Comparison of ENCODE assay signal across 8 mouse cellular contexts in genomic region chr10:43478751-43479435, GRCm38 (mm10). TPM values are rescaled to one million over a fixed set of nuclear protein-coding genes. Genes with fewer than 3 reads are reported as not detected.
A peak's percentile ranks its signal among the peaks of the same experiment; 100 is the strongest.
DNase-seq lines count a peak whose midpoint lies in the region; ATAC-seq and TF ChIP-seq lines count a peak whose summit lies in the region.

Gene Bend3 (plus strand): TSS chr10:43478831.

- peaks cover 41% of the 10 kb centered on the region for H3K79me2 ChIP-seq in C2C12 (ENCODE audit: control insufficient read depth, insufficient read depth)

- peak within 1 kb of the TSS; percentile 88 for H3K27ac ChIP-seq in embryonic fibroblast, embryonic 13.5 days (ENCODE audit: insufficient read depth, low read length)
- H3K27ac ChIP-seq in heart, embryonic 15.5 days = peak within 1 kb of the TSS; percentile 98
- peak within 1 kb of the TSS; percentile 85 for H3K27ac ChIP-seq in liver, embryonic 16.5 days (ENCODE audit: low read length)
- H3K27ac ChIP-seq in neural tube, embryonic 14.5 days (ENCODE audit: low read depth, low read length) = peak within 1 kb of the TSS; percentile 95

- H3K4me3 ChIP-seq in C2C12 (ENCODE audit: insufficient read depth, poor library complexity, severe bottlenecking) = peak within 1 kb of the TSS; percentile 55
- peak within 1 kb of the TSS; percentile 69 for H3K4me3 ChIP-seq in embryonic fibroblast, embryonic 13.5 days (ENCODE audit: insufficient read depth, low read length)
- peak within 1 kb of the TSS; percentile 90 for H3K4me3 ChIP-seq in heart, embryonic 15.5 days
- peak within 1 kb of the TSS; percentile 78 for H3K4me3 ChIP-seq in liver, embryonic 16.5 days (ENCODE audit: low read depth, low read length)
- H3K4me3 ChIP-seq in neural tube, embryonic 14.5 days (ENCODE audit: low read depth, low read length) = peak within 1 kb of the TSS; percentile 92

- DNase-seq in adrenal gland, postnatal 4 days (ENCODE audit: low spot score in 2 of 2) = peak; percentile 13 to 20
- peak; percentile 42 to 73 for DNase-seq in kidney, postnatal 36 days
- DNase-seq in thymus, adult 18-20 months = peak; percentile 42 to 54

- H3K4me2 ChIP-seq in heart, embryonic 15.5 days = peak within 1 kb of the TSS; percentile 99
- H3K4me2 ChIP-seq in liver, embryonic 16.5 days (ENCODE audit: low read depth, low read length) = peak within 1 kb of the TSS; percentile 97
- H3K4me2 ChIP-seq in neural tube, embryonic 14.5 days (ENCODE audit: low read depth, low read length) = peak within 1 kb of the TSS; percentile 98

- peak; percentile 43 for ATAC-seq in heart, embryonic 15.5 days (replicated peaks; ENCODE audit: insufficient number of reproducible peaks, insufficient read depth, low FRiP score, low read depth)
- ATAC-seq in liver, embryonic 16.5 days (ENCODE audit: low read depth) = peak; percentile 43
- peak; percentile 72 for ATAC-seq in neural tube, embryonic 14.5 days (ENCODE audit: low read depth)

- H3K79me3 ChIP-seq in C2C12 (ENCODE audit: low read depth) = peaks cover 32% of the 10 kb centered on the region

- no peaks in the 10 kb centered on the region for H3K27me3 ChIP-seq in C2C12 (ENCODE audit: control insufficient read depth, insufficient read depth, insufficient read length)
- H3K27me3 ChIP-seq in heart, embryonic 15.5 days = no peaks in the 10 kb centered on the region
- peaks cover 7% of the 10 kb centered on the region; the same call in 1 of the 2 replicates for H3K27me3 ChIP-seq in liver, embryonic 16.5 days (ENCODE audit: control insufficient read depth, insufficient read depth, low read depth, low read length)
- no peaks in the 10 kb centered on the region for H3K27me3 ChIP-seq in neural tube, embryonic 14.5 days (ENCODE audit: control insufficient read depth, insufficient read depth, low read length)

- TF ChIP-seq POLR2A in embryonic fibroblast, embryonic 13.5 days (IDR thresholded peaks at IDR 0.05; ENCODE audit: low read depth, low read length) = peak; percentile 30; the same call in 1 of the 2 replicates

- WGBS in heart, embryonic 15.5 days = under 1% methylated on average over 71 of the region's 101 CpGs
- under 1% methylated on average over 83 of the region's 101 CpGs for WGBS in liver, embryonic 16.5 days (ENCODE audit: insufficient replicate concordance)
- 0% methylated on average over 33 of the region's 101 CpGs for WGBS in neural tube, embryonic 14.5 days

- TF ChIP-seq CTCF in C2C12 (IDR thresholded peaks at IDR 0.05; ENCODE audit: control insufficient read depth, insufficient read depth, insufficient read length) = no peak
- no peak for TF ChIP-seq CTCF in embryonic fibroblast, embryonic 13.5 days (IDR thresholded peaks at IDR 0.05; ENCODE audit: borderline replicate concordance, insufficient read depth, low read length)

- no peaks in the 10 kb centered on the region for H3K9me3 ChIP-seq in heart, embryonic 15.5 days (replicated peaks)
- H3K9me3 ChIP-seq in liver, embryonic 16.5 days (replicated peaks; ENCODE audit: control insufficient read depth, low read length) = no peaks in the 10 kb centered on the region
- no peaks in the 10 kb centered on the region for H3K9me3 ChIP-seq in neural tube, embryonic 14.5 days (ENCODE audit: control insufficient read depth, low read length)

- peak within 1 kb of the TSS; percentile 97 for H3K9ac ChIP-seq in heart, embryonic 15.5 days
- peak within 1 kb of the TSS; percentile 81 for H3K9ac ChIP-seq in liver, embryonic 16.5 days (ENCODE audit: low read depth, low read length)
- peak within 1 kb of the TSS; percentile 97 for H3K9ac ChIP-seq in neural tube, embryonic 14.5 days (replicated peaks; ENCODE audit: low read depth, low read length)

- H3K36me3 ChIP-seq in C2C12 (ENCODE audit: control insufficient read depth, insufficient read depth) = no peaks in the 10 kb centered on the region
- no peaks in the 10 kb centered on the region for H3K36me3 ChIP-seq in heart, embryonic 15.5 days
- H3K36me3 ChIP-seq in liver, embryonic 16.5 days (ENCODE audit: control insufficient read depth, insufficient read depth) = no peaks in the 10 kb centered on the region
- no peaks in the 10 kb centered on the region for H3K36me3 ChIP-seq in neural tube, embryonic 14.5 days (ENCODE audit: control insufficient read depth, insufficient read depth, low read length)

- peak within 1 kb of the TSS; percentile 78 for H3ac ChIP-seq in C2C12 (ENCODE audit: control insufficient read depth, insufficient read length, low read depth)

- H3K4me1 ChIP-seq in embryonic fibroblast, embryonic 13.5 days (ENCODE audit: control insufficient read depth, insufficient read depth, low read length) = peaks cover 6% of the 10 kb centered on the region
- peaks cover 44% of the 10 kb centered on the region for H3K4me1 ChIP-seq in heart, embryonic 15.5 days (replicated peaks)
- H3K4me1 ChIP-seq in liver, embryonic 16.5 days (ENCODE audit: control insufficient read depth, low read depth, low read length) = peaks cover 20% of the 10 kb centered on the region
- peaks cover 20% of the 10 kb centered on the region; the same call in 1 of the 2 replicates for H3K4me1 ChIP-seq in neural tube, embryonic 14.5 days (ENCODE audit: control insufficient read depth, insufficient read depth, low read length)

TF ChIP-seq in C2C12, 6 proteins besides CTCF, POLR2A, EP300 and RAD21:
- TF ChIP-seq MYOG (IDR thresholded peaks at IDR 0.05; ENCODE audit: control insufficient read depth, extremely low read depth, insufficient read length) (no peak), FOSL1 (IDR thresholded peaks at IDR 0.05; ENCODE audit: insufficient read depth, low read length, poor library complexity, severe bottlenecking) (no peak), MAX (IDR thresholded peaks at IDR 0.05) (no peak), USF1 (IDR thresholded peaks at IDR 0.05; ENCODE audit: low read depth) (no peak), CEBPB (IDR thresholded peaks at IDR 0.05; ENCODE audit: low read depth) (no peak), MYOD1 (IDR thresholded peaks at IDR 0.05; ENCODE audit: control insufficient read depth, insufficient read length, low read depth) (no peak)

RNA-seq across cellular contexts. Expression of gene Bend3, which starts in this region (rescaled TPM):
- 7.0 TPM for polyA plus RNA-seq in C2C12 (2012; fragmentation: generic; extraction: Trizol)
- total RNA-seq in adrenal gland, postnatal 4 days (2021) = 10 to 100 TPM; 11.0 to 14.0 TPM
- 7.8 and 8.8 TPM in 2 replicates for polyA plus RNA-seq in embryonic fibroblast, embryonic 13.5 days (2011; ENCODE audit: insufficient read length, low read depth, missing spikeins)
- 2.5 and 3.8 TPM in 2 replicates for polyA plus RNA-seq in heart, embryonic 15.5 days (2015; fragmentation: Nextera tagmentation; extraction: Ambion mirVana)
- 0.60 and 0.96 TPM in 2 replicates for polyA plus RNA-seq in liver, embryonic 16.5 days (2015; fragmentation: Nextera tagmentation; extraction: Ambion mirVana)
- 3.7 and 3.8 TPM in 2 replicates for polyA plus RNA-seq in neural tube, embryonic 14.5 days (2014; fragmentation: Nextera tagmentation; extraction: Ambion mirVana)

Comparison
In these comparisons a context has a peak if more than half of its experiments do, and no peak if none do; other contexts are left out.
1. Peak in every context shown above with its lines: DNase-seq, ATAC-seq, H3K4me3 ChIP-seq and H3K27ac ChIP-seq.
2. Peak in ATAC-seq, H3K4me3 ChIP-seq, H3K27ac ChIP-seq, H3K9ac ChIP-seq and H3K4me2 ChIP-seq in liver, embryonic 16.5 days; RNA of the gene not detected or under 1 TPM.